Mouse (Mus musculus) CD4-positive, CD25-positive, alpha-beta regulatory T cell, adult 9 weeks (primary cell): ENCODE measurements around the gene Ppip5k1. TPM values are rescaled to one million over a fixed set of nuclear protein-coding genes. Genes with fewer than 3 reads are reported as not detected.

Experiments used
- polyA plus RNA-seq: library from polyadenylated mRNA; unstranded; fragments of 100-300 nt; shearing (Covaris generic); gene quantifications from one replicate; pipeline ENCODE4 v1.2.1, GENCODE M21; 2017

Gene Ppip5k1
- polyA plus RNA-seq = 12.6 TPM

DNA sequence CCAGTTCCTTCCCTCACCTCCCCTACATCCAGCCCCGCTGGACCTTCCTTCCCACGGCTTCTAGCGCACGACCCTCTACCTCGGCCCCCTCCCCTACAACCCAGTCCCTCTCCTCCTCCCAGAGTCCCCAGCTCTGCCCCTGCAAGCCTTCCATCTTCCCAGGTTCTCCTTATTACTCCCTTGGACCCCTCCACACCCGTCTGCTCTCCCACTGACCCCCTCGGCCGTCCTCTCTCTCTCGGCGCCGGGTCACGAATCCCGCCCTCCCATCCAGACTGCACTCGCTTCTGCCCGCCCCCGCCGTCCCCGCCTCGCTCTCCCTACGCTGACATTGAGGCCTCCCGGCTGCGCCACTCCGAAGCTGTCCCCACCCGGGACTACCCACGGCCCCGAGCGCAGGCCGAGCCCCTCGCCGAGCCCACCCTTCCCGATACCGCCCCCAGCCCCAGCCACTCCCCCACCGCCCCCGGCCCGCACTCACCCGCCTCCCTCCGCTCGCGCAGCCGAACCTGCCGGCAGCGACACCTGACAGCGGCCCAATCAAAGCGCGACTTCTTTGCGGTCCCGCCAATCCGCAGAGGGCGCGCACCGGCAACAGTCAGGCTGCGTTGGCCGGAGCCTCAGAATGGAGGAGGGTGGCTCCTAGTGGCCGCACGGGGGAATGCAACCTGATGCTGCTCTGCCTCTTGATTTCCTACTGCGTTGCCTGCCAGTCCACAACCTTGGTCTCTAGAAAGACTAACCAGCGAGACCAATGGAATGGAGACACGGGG lies at the start of gene Ppip5k1:
Ppip5k1 (minus strand) TSS at position 577 of the 773 bp plus-strand sequence.

DNA sequence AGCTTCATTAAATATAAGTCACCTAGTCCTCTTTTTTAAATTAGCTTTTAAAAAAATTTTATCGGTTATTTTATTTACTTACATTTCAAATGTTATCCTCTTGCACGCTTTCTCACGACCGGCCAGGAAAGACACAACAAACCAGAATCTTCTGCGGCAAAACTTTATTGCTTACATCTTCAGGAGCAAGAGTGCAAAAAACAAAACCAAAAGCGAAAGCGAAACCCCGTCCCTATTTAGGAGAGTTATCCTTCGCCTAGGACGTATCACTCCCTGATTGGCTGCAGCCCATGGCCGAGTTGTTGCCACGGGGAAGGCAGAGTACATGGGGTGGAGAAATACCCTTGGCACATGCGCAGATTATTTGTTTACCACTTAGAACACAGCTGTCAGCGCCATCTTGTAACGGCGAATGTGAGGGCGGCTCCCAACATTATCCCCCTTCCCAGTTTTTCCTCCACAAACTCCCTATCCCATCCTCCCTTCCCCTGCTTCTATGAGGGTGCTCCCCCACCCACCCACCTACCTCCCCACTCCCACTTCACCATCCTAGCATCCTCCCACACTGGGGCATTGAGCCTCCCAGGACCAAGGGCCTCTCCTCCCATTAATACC lies 31.9 kb upstream of the Ppip5k1 start, which contains the start of gene Strc:
Strc (minus strand) TSS at position 208 of the 615 bp plus-strand sequence.

DNA sequence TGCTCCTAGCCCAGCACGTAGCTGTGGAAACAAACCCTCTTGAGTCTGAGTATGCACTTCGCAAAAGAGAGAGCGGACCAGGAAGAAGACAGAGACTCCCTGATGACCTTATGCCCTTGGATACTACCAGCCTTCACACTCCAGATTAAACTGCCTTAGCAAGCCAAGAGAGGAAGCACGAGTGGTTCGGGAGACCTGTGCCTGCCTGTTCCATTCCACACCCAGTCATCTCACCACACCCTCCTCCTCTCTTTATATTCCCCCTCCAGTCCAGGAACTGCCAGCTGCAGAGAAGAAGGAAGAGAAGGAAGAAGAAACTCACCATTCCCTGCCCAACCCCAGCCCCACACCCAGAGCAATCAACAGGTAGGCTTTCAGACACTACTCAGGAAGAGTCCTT lies 2.3 kb upstream of the Ppip5k1 start, which contains the start of gene Ckmt1:
Ckmt1 (plus strand) TSS at position 221 of the 400 bp plus-strand sequence.

DNA sequence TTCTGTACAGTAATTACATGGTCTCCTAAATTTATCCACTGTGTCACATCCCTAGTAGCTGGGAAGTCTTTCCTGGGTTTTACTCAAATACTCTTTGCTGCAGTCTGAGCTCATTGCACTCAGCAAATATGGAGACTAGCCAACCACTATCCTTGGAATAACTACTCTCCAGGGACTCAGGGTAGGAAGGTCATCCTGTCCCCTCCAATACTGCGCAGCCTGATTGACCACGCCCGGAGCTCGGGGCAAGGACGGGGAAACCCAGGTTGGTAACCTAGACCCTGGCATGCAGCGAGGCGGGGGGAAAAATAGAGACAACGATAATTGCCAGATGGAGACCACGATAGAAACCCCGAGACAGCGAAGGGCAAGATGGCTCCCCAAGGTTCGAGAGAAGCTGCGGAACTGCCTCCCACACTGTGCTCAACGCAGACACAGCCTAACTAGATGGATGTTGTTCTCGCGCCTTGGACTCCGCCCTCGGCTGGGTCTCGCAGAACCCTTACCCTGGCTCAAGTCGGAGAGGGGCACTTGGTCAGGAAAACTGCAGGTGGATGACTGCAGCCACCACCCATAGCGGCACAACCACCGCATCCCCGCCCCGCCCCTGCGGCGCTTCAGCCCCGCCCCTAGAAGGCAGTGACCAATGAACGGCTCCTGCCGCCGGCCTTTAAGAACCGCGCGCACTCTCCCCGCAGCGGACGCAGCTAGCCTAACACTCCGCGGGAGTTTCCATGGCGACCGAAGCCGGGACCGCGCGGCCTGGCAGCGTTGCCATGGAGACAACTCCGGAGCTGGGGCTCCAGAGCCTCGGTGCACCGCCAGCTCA lies 66.1 kb downstream of the Ppip5k1 start, which contains the start of gene Map1a:
Map1a (plus strand) TSS at position 700 of the 829 bp plus-strand sequence.

DNA sequence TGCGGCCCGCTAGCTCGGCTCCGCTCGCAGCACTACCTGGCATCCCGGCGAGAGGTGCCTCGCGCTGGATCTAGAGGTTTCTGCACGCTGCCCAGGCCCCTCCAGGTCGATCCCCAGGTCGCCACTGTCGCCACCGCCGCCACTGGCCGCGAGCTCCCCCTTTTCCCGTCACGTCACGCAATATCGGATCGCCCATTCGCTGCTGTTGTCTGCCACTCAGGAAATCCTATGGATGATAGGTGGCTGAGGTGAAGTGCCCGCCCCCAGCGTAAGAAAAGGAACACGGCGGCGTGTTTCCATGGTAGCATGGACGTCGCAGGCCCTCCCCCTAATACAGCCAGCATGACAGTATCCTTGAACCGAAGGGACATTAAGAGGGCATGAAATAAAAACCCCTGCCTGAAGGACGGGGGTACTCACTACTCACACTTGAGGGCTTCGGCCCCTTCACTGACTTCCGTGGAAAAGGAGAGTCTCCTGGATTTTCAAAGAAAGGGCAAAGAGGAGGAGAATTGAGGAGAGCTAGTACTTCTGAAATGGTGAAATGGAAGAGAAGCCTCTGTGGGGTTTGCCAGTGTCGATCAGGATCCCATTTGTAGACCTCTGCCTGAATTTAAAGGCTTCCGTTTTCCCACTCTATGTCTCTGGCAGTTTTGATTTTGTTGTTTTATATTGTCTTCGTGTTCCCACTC lies 83.8 kb downstream of the Ppip5k1 start, which contains the start of gene Trp53bp1:
Trp53bp1 (minus strand) TSS at position 172 of the 692 bp plus-strand sequence.

Other genes with a start within 250 kb of the Ppip5k1 start
- gene Tgm7, start 245.6 kb downstream of the Ppip5k1 start, polyA plus RNA-seq = not detected
- 16.5 TPM for gene Adal, start 215.0 kb downstream of the Ppip5k1 start, polyA plus RNA-seq
- 11.4 TPM for gene Lcmt2, start 214.7 kb downstream of the Ppip5k1 start, polyA plus RNA-seq
- gene Tubgcp4, start 184.7 kb downstream of the Ppip5k1 start, polyA plus RNA-seq = 108 TPM
- 75.9 TPM for gene Zscan29, start 184.3 kb downstream of the Ppip5k1 start, polyA plus RNA-seq
- gene Trp53bp1, start 84.0 kb downstream of the Ppip5k1 start, polyA plus RNA-seq = 79.0 TPM
- 0.06 TPM for gene Map1a, start 65.8 kb downstream of the Ppip5k1 start, polyA plus RNA-seq
- gene Ckmt1, start 2.3 kb upstream of the Ppip5k1 start, polyA plus RNA-seq = not detected
- 0.42 TPM for gene Strc, start 31.8 kb upstream of the Ppip5k1 start, polyA plus RNA-seq
- 309 TPM for gene Pdia3, start 58.4 kb upstream of the Ppip5k1 start, polyA plus RNA-seq
- 2.6 TPM for gene Catsper2, start 58.4 kb upstream of the Ppip5k1 start, polyA plus RNA-seq
- gene Ell3, start 88.9 kb upstream of the Ppip5k1 start, polyA plus RNA-seq = 0.65 TPM
- gene Serf2, start 93.8 kb upstream of the Ppip5k1 start, polyA plus RNA-seq = 626 TPM
- 156 TPM for gene Hypk, start 97.9 kb upstream of the Ppip5k1 start, polyA plus RNA-seq
- gene Serinc4, start 101.4 kb upstream of the Ppip5k1 start, polyA plus RNA-seq = 0.36 TPM
- gene Mfap1b, start 118.7 kb upstream of the Ppip5k1 start, polyA plus RNA-seq = 115 TPM
- gene Mfap1a, start 151.3 kb upstream of the Ppip5k1 start, polyA plus RNA-seq = 37.0 TPM
- 6.9 TPM for gene Wdr76, start 151.3 kb upstream of the Ppip5k1 start, polyA plus RNA-seq